Comparison of ENCODE assay signal across 8 mouse cellular contexts in the genomic region with DNA sequence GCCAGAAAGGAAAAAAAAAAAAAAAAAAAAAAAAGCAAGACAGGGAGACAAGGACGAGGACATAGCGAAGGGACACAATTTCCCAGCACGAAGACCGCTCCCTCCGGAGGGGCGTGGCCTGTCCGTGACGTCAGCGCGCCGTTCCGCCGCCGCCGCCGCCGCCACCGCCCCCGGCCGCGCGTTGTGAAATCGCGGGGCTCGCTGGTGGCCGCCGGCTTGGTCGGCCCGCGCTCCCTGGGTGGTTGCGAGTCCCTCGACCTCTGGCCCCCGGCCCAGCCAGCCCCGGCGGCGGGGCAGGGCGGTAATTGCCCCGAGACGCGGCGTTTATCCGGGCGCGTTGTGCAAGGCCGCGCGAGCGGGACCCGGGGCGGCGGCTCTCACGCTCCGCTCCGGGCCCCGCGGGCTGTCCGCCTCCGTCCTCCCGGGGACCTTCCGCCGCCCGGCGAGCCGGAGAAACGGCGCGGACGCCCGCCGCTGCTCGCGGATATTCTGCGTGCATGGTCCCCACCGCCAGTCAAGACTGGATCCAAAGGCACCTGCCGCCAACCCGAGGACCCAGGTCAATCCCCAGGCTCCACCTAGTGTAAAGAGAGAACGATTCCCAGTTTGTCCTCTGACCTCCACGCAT. TPM values are rescaled to one million over a fixed set of nuclear protein-coding genes. Genes with fewer than 3 reads are reported as not detected.
A peak's percentile ranks its signal among the peaks of the same experiment; 100 is the strongest.
DNase-seq lines count a peak whose midpoint lies in the region; ATAC-seq and TF ChIP-seq lines count a peak whose summit lies in the region.

No protein-coding gene starts in this region.

- H3K4me3 ChIP-seq in hindbrain, embryonic 14.5 days (replicated peaks; ENCODE audit: low read length), result peak overlapping the region; percentile 85

- H3K27ac ChIP-seq in hindbrain, embryonic 14.5 days, result peak overlapping the region; percentile 86

- peak; percentile 25 for DNase-seq in Patski (ENCODE audit: low read depth, low spot score)
- peak; percentile 93 to 96 for DNase-seq in cerebellum, postnatal 14 days
- peak; percentile 38 to 76 for DNase-seq in frontal cortex, postnatal 14 days (ENCODE audit: low spot score in 2 of 2)
- DNase-seq in hindbrain, embryonic 14.5 days (ENCODE audit: low spot score), result peak; percentile 82
- peak; percentile 83 to 84 for DNase-seq in layer of hippocampus, postnatal 36 days
- DNase-seq in lung, postnatal 25 days (ENCODE audit: low spot score), result peak; percentile 81
- DNase-seq in retina, adult 2 months (ENCODE audit: low read depth, low spot score), result peak; percentile 42
- peak; percentile 73 to 75 for DNase-seq in thymus, postnatal 36 days

- POLR2A ChIA-PET in Patski (lab: Charles Lee), result no interaction called here

- peak overlapping the region; percentile 90 for H3K9ac ChIP-seq in hindbrain, embryonic 14.5 days

- H3K4me1 ChIP-seq in hindbrain, embryonic 14.5 days (replicated peaks; ENCODE audit: control insufficient read depth, insufficient read depth, low read length), result no peaks in the 10 kb centered on the region

- ATAC-seq in Patski, result peak; percentile 67
- peak; percentile 88 for ATAC-seq in hindbrain, embryonic 14.5 days (ENCODE audit: low FRiP score)

- in situ Hi-C loops in Patski (cut with MboI; ENCODE audit: low pct_unique_long_range_greater_than_20kb), result loop anchor here (5.0 kb wide), 1 partner anchor 103 kb away; no protein-coding TSS in a partner anchor

- CTCF ChIA-PET in Patski (lab: Charles Lee), result no interaction called here

- peak overlapping the region; percentile 75 for H3K4me2 ChIP-seq in hindbrain, embryonic 14.5 days (replicated peaks)

- no peaks in the 10 kb centered on the region for H3K27me3 ChIP-seq in Patski
- no peaks in the 10 kb centered on the region for H3K27me3 ChIP-seq in hindbrain, embryonic 14.5 days (ENCODE audit: control insufficient read depth, insufficient read depth, low read length)

- WGBS in hindbrain, embryonic 14.5 days, result under 1% methylated on average over 77 of the region's 78 CpGs

- no peaks in the 10 kb centered on the region for H3K36me3 ChIP-seq in hindbrain, embryonic 14.5 days (replicated peaks; ENCODE audit: control insufficient read depth, insufficient read depth)

- TF ChIP-seq CTCF in Patski (IDR thresholded peaks at IDR 0.05), result no peak

- no peaks in the 10 kb centered on the region for H3K9me3 ChIP-seq in hindbrain, embryonic 14.5 days (ENCODE audit: control insufficient read depth, low read length)

RNA-seq across cellular contexts. Expression of a gene that starts 38.5 kb away (rescaled TPM):
- polyA plus RNA-seq in Patski (2021), result not detected
- not detected in 2 replicates for polyA plus RNA-seq in hindbrain, embryonic 14.5 days (2014; fragmentation: Nextera tagmentation; extraction: Ambion mirVana)
- total RNA-seq in layer of hippocampus, postnatal 36 days (2021), result not detected

Comparison
In these comparisons a context has a peak if more than half of its experiments do, and no peak if none do; other contexts are left out.
1. Peak in every context shown above with its lines: DNase-seq, ATAC-seq, H3K4me3 ChIP-seq and H3K27ac ChIP-seq.
2. DNase-seq: peak in every context shown above with its lines; median percentile 94 in cerebellum, postnatal 14 days; 84 in layer of hippocampus, postnatal 36 days; 82 in hindbrain, embryonic 14.5 days; 81 in lung, postnatal 25 days; 74 in thymus, postnatal 36 days; 57 in frontal cortex, postnatal 14 days; 42 in retina, adult 2 months; 25 in Patski.